Mouse (Mus musculus): Measurements from ENCODE around the gene Acot4.
"Not testable (repeated sequence)": the region's sequence is repeated elsewhere in the genome, so short reads cannot be mapped to it uniquely, and the experiment has no call there.

Gene Acot4

DNA sequence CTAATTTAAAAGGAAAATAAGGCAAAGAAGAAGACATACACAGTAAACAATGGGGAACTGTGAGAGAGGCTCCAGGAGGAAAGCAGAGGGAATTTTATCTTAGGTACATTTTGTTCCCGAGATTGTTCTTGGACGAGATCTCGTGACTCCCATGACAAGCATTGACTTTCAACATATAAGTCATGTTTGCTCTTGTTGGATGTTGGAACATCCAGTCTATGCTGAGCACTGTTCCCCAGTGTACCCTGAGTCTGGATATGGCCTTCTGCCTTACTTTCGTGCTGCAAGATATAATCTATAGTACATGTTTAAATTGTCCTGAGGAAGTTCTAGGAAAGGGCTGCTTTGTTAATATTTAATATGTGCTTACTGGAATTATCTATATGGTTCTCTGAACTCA is 46.4 kb downstream of the Acot4 start:
- DNase-seq = no peak

GRCm38 (mm10) chr12:84094666-84095065 is 56.5 kb downstream of the Acot4 start:
- DNase-seq = not testable (repeated sequence)
